In genomic region chr17:79998986-79999385, GRCm38 (mm10) we compare ENCODE assay signal across 21 mouse cellular contexts.
A peak's percentile ranks its signal among the peaks of the same experiment; 100 is the strongest.
DNase-seq lines count a peak whose midpoint lies in the region; ATAC-seq and TF ChIP-seq lines count a peak whose summit lies in the region.
"Had no signal": no experiment of that assay in that cellular context is flagged by ENCODE, and none has a peak within 500 bp of the region (broad histone marks: within the 10 kb centered on the region; RNA-seq: fewer than 3 reads in every experiment).

No protein-coding gene starts in this region.

- no peaks in the 10 kb centered on the region for H3K79me3 ChIP-seq in C2C12 (ENCODE audit: low read depth)

- no peaks in the 10 kb centered on the region for H3K9me3 ChIP-seq in intestine, embryonic 15.5 days
- H3K9me3 ChIP-seq: embryonic facial prominence, embryonic 12.5 days; hindbrain, embryonic 15.5 days; limb, embryonic 15.5 days; neural tube, embryonic 13.5 days had no signal

- TF ChIP-seq CTCF in heart, adult 2 months (IDR thresholded peaks at IDR 0.05): peak; percentile 27
- no peak for TF ChIP-seq CTCF in C2C12 (IDR thresholded peaks at IDR 0.05; ENCODE audit: control insufficient read depth, insufficient read depth, insufficient read length)

- WGBS in heart, adult 2 months: 48% methylated on average over 5 of the region's 5 CpGs
- WGBS in intestine, embryonic 15.5 days: 85% methylated on average over 5 of the region's 5 CpGs

- peak in 1 of 2 experiments; percentile 32 for DNase-seq in heart, adult 2 months
- DNase-seq in heart, adult 8-10 months (ENCODE audit: low spot score): no peak
- DNase-seq in adrenal gland, postnatal 10 days: peak; percentile 35
- DNase-seq in gastrocnemius, postnatal 14 days: peak; percentile 66
- no peak for DNase-seq in c-Kit-positive CD71-positive TER-119-positive erythroid progenitor cells, embryonic 14.5 days (ENCODE audit: low spot score)
- DNase-seq: forebrain, postnatal 0 days; kidney, adult 18-20 months; kidney, postnatal 25 days; layer of hippocampus, adult 9-11 months; lung, adult 2 months; right cerebral cortex, postnatal 4 days; thymus, adult 18-20 months had no signal

- H3K9ac ChIP-seq in heart, adult 2 months (ENCODE audit: low read depth, low read length): no peak overlapping the region
- H3K9ac ChIP-seq in intestine, embryonic 15.5 days: no peak overlapping the region
- H3K9ac ChIP-seq: embryonic facial prominence, embryonic 12.5 days; forebrain, postnatal 0 days; heart, embryonic 12.5 days; hindbrain, embryonic 15.5 days; limb, embryonic 15.5 days; neural tube, embryonic 13.5 days had no signal

- H3K79me2 ChIP-seq in heart, adult 2 months (replicated peaks; ENCODE audit: control insufficient read depth, insufficient read depth, low read length): no peaks in the 10 kb centered on the region
- no peaks in the 10 kb centered on the region for H3K79me2 ChIP-seq in C2C12 (ENCODE audit: control insufficient read depth, insufficient read depth)

- no peak overlapping the region for H3K4me2 ChIP-seq in intestine, embryonic 15.5 days (replicated peaks)
- H3K4me2 ChIP-seq: embryonic facial prominence, embryonic 12.5 days; heart, embryonic 12.5 days; hindbrain, embryonic 15.5 days; limb, embryonic 15.5 days; midbrain, embryonic 11.5 days; neural tube, embryonic 13.5 days had no signal

- no peak overlapping the region for H3ac ChIP-seq in C2C12 (ENCODE audit: control insufficient read depth, insufficient read length, low read depth)

- H3K27ac ChIP-seq in heart, adult 2 months: no peak overlapping the region
- no peak overlapping the region for H3K27ac ChIP-seq in intestine, embryonic 15.5 days
- H3K27ac ChIP-seq: embryonic facial prominence, embryonic 12.5 days; hindbrain, embryonic 15.5 days; limb, embryonic 15.5 days; macrophage; neural tube, embryonic 13.5 days had no signal

- no peak for TF ChIP-seq POLR2A in heart, adult 2 months (IDR thresholded peaks at IDR 0.05; ENCODE audit: insufficient read depth, low read depth, low read length)

- intact Hi-C loops in heart, adult 2 months (cut with DNase I): no loop called here
- intact Hi-C loops in gastrocnemius, postnatal 14 days (cut with DNase I; ENCODE audit: low total_unique reads): no loop called here

- 0 out of 2 replicates have a peak, but pooled peaks have one; percentile 42 for TF ChIP-seq EP300 in heart, adult 2 months (IDR thresholded peaks at IDR 0.05; ENCODE audit: insufficient read depth, low read depth, low read length)

- no peak for ATAC-seq in intestine, embryonic 15.5 days
- ATAC-seq: forebrain, postnatal 0 days had no signal

- H3K36me3 ChIP-seq in heart, adult 2 months (ENCODE audit: control insufficient read depth, insufficient read depth, low read length): no peaks in the 10 kb centered on the region
- no peaks in the 10 kb centered on the region for H3K36me3 ChIP-seq in C2C12 (ENCODE audit: control insufficient read depth, insufficient read depth)
- no peaks in the 10 kb centered on the region for H3K36me3 ChIP-seq in intestine, embryonic 15.5 days
- H3K36me3 ChIP-seq: embryonic facial prominence, embryonic 12.5 days; heart, embryonic 12.5 days; hindbrain, embryonic 15.5 days; limb, embryonic 15.5 days; neural tube, embryonic 13.5 days had no signal

- no peaks in the 10 kb centered on the region for H3K27me3 ChIP-seq in heart, adult 2 months (ENCODE audit: control insufficient read depth, insufficient read depth, low read length)
- H3K27me3 ChIP-seq in C2C12 (ENCODE audit: control insufficient read depth, insufficient read depth, insufficient read length): no peaks in the 10 kb centered on the region
- H3K27me3 ChIP-seq in intestine, embryonic 15.5 days (replicated peaks): no peaks in the 10 kb centered on the region
- H3K27me3 ChIP-seq: embryonic facial prominence, embryonic 12.5 days; heart, embryonic 12.5 days; hindbrain, embryonic 15.5 days; limb, embryonic 15.5 days; neural tube, embryonic 13.5 days had no signal

- no peak overlapping the region for H3K4me3 ChIP-seq in heart, adult 2 months
- H3K4me3 ChIP-seq in C2C12 (ENCODE audit: insufficient read depth, poor library complexity, severe bottlenecking): no peak overlapping the region
- no peak overlapping the region for H3K4me3 ChIP-seq in intestine, embryonic 15.5 days (replicated peaks)
- H3K4me3 ChIP-seq: embryonic facial prominence, embryonic 12.5 days; heart, embryonic 12.5 days; hindbrain, embryonic 15.5 days; limb, embryonic 15.5 days; neural tube, embryonic 13.5 days had no signal

- peaks cover 7% of the 10 kb centered on the region for H3K4me1 ChIP-seq in heart, adult 2 months (ENCODE audit: control insufficient read depth, insufficient read depth, low read length)
- H3K4me1 ChIP-seq in intestine, embryonic 15.5 days (replicated peaks): 0 out of 2 replicates have a peak, but pooled peaks cover 3% of the 10 kb centered on the region
- H3K4me1 ChIP-seq: embryonic facial prominence, embryonic 12.5 days; heart, embryonic 12.5 days; hindbrain, embryonic 15.5 days; limb, embryonic 15.5 days; neural tube, embryonic 13.5 days had no signal

TF ChIP-seq in C2C12, 6 proteins besides CTCF, POLR2A, EP300 and RAD21:
- TF ChIP-seq USF1 (IDR thresholded peaks at IDR 0.05; ENCODE audit: low read depth): no peak
- TF ChIP-seq MYOD1 (IDR thresholded peaks at IDR 0.05; ENCODE audit: control insufficient read depth, insufficient read length, low read depth): peak; percentile 23
- TF ChIP-seq CEBPB (IDR thresholded peaks at IDR 0.05; ENCODE audit: low read depth): no peak
- TF ChIP-seq MYOG (IDR thresholded peaks at IDR 0.05; ENCODE audit: control insufficient read depth, extremely low read depth, insufficient read length): no peak

Comparison
In these comparisons a context has a peak if more than half of its experiments do, and no peak if none do; other contexts are left out.
1. DNase-seq: peak in adrenal gland, postnatal 10 days (single experiment) and gastrocnemius, postnatal 14 days (single experiment); none in heart, adult 8-10 months (single experiment) and c-Kit-positive CD71-positive TER-119-positive erythroid progenitor cells, embryonic 14.5 days (single experiment).